Mouse (Mus musculus) layer of hippocampus, postnatal 10 days (tissue): Measurements from ENCODE around the gene Fcho2. TPM values are rescaled to one million over a fixed set of nuclear protein-coding genes. Genes with fewer than 3 reads are reported as not detected.

ENCODE experiments used
- DNase-seq, 2 experiments: peaks; one replicate each; pipeline ENCODE4 v3.0.0; 2021; ENCODE audit warnings: low spot score in 2 of 2
- total RNA-seq, 2 experiments: library from RNA; stranded (reverse); gene quantifications; 2 replicates each; pipeline ENCODE4 v1.2.3; 2021

Gene Fcho2
- total RNA-seq, 2 experiments from 2014 or later = 36.0 to 37.1 TPM

DNA sequence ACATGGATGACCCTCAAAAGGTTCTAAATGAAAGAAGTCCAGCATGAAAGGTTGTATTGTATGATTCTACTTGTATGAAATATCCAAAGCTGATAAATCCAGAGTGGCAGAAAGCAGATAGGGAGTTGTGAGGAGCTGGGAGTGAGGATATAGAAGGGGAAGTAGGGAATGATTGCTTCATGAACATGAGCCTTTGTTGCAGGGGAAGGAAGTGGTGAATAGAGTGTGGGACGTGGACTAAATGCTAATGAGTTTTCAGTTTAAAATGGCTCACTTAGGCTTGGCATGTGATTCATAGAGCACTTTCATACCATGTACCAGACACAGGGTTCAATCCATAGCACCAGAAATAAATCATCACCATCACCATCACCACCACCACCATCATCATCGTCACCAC is 131.8 kb downstream of the Fcho2 start:
- DNase-seq = no peak

DNA sequence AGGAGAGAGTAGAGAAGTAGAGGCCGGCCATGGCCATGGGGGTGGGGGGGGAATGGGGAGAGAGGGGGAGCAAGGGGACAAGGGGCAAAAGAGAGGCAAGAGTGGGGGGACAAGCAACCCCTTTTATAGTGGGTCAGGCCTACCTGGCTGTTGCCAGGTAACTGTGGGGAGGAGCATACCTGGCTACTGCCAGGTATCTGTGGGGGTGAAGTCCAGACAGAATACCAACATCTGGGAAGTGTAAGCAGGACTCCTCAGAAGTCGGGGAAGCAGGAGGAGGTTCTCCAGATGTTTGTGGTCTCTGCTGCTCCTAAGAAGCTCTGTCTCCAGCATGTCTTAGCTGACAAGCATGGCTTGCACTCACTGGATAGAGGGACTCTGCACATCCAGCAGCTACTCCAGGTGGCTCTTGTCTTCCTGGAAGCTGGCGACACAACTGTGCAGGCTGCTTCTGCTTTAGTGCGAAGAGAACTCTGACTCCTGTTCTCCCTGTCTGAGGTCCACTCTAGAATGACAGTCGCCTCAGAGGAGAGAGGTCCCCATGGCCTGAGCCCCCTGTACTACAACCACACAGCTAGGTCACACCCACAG is 134.7 kb downstream of the Fcho2 start:
- DNase-seq = no peak

DNA sequence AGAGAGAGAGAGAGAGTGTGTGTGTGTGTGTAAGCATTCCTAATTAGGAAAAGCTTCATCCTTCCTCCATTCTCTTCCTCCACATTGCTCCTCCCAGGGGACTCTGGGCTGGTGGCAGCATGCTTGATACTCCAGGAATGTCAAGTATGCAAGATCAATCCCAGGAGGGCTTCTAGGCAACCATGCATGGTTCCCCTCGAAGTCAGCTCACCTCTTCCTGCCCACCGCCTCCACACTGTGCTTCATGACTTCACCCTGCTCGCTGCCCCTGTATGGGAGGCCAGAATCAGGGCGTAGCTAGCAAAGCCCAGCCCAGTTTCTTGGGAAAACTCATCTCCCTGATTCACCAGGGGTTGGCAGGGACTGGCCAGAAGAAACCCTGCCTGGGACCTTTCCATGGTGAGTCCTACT is 135.6 kb downstream of the Fcho2 start:
- DNase-seq = no peak

DNA sequence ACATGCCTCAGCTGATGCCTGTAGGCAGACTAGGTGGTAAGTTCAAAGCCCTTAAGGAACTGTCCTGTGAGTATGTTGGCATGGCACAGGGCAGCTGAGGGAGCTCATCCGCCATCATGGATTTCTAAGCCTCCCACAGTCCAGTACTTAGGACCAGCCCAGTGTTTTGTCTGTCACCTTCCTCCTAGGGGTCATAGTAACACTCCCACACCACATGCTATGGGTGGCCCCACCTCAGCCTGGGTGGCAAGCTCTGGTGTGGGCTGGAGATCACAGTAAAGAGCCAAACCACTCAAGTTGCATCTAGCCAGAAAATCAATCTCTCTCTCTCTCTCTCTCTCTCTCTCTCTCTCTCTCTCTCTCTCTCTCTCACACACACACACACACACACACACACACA is 136.0 kb downstream of the Fcho2 start:
- DNase-seq = no peak

DNA sequence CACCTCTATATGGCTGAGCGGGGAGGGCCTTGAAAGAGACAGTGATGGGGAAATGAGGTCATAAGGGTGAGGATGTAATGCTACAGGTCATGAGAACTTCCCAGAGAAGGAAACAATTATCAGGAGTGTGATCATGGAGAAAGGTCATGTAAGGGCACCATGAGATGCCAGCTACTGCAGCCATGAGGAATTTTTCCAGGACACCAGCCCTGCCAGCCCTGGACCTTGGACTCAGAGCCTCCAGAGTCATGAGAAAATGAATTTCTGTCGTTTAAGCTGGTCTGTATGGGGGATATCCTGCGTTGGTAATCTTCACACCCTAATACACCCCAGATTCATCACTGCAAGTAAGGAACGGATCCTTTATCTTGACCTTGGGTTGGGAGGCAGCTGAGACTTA is 141.3 kb downstream of the Fcho2 start:
- no peak for DNase-seq

Other genes with a start within 250 kb of the Fcho2 start
- gene Tmem174, start 178.0 kb downstream of the Fcho2 start, total RNA-seq = not detected
- gene Tmem171, start 120.6 kb downstream of the Fcho2 start, total RNA-seq = not detected
- gene Tnpo1, start 110.9 kb upstream of the Fcho2 start, total RNA-seq = 10 to 100 TPM; 64.7 to 69.3 TPM
- gene 1700024P04Rik, start 169.1 kb upstream of the Fcho2 start, total RNA-seq = not detected